Mouse (Mus musculus) heart, postnatal 0 days (tissue): ENCODE results near the gene Cstf2. TPM values are rescaled to one million over a fixed set of nuclear protein-coding genes. Genes with fewer than 3 reads are reported as not detected.

Experiments
- ATAC-seq: fragments of 200-750 bp; cut with Nextera tagmentation; 2 replicates; pipeline ENCODE4 v1.8.0; 2017; ENCODE audit warnings: low read depth, moderate number of reproducible peaks, moderate library complexity; ENCODE audit not compliant: insufficient read depth
- DNase-seq: peaks from one replicate; pipeline ENCODE4 v3.0.0-alpha.2; 2016; ENCODE audit warnings: low spot score
- H3K27ac ChIP-seq: fragments of 300-500 bp; sonication (generic); 2 replicates; pipeline ENCODE4 v1.5.1; 2014; ENCODE audit warnings: low read depth, mild to moderate bottlenecking
- H3K27me3 ChIP-seq: fragments of 300-500 bp; sonication (generic); 2 replicates; pipeline ENCODE4 v1.6.1; 2014; ENCODE audit warnings: low read length, mixed read lengths; ENCODE audit not compliant: control insufficient read depth, insufficient read depth
- H3K36me3 ChIP-seq: fragments of 300-500 bp; sonication (generic); replicated peaks from 2 replicates; pipeline ENCODE4 v1.6.1; 2014; ENCODE audit warnings: low read length, mixed read lengths; ENCODE audit not compliant: control insufficient read depth, insufficient read depth
- H3K4me1 ChIP-seq: fragments of 300-500 bp; sonication (generic); 2 replicates; pipeline ENCODE4 v1.6.1; 2014; ENCODE audit warnings: antibody characterized with exemption; ENCODE audit not compliant: control insufficient read depth, insufficient read depth
- H3K4me2 ChIP-seq: fragments of 300-500 bp; sonication (generic); 2 replicates; pipeline ENCODE4 v1.6.1; 2014; ENCODE audit warnings: low read depth, mild to moderate bottlenecking, low read length, moderate library complexity
- H3K4me3 ChIP-seq: fragments of 300-500 bp; sonication (generic); 2 replicates; pipeline ENCODE4 v1.5.1; 2014; ENCODE audit warnings: low read depth, low read length
- H3K9ac ChIP-seq: fragments of 300-500 bp; sonication (generic); replicated peaks from 2 replicates; pipeline ENCODE4 v1.6.1; 2014; ENCODE audit warnings: low read depth, low read length, mixed read lengths
- H3K9me3 ChIP-seq: fragments of 300-500 bp; sonication (generic); replicated peaks from 2 replicates; pipeline ENCODE4 v1.6.1; 2016; ENCODE audit warnings: low read length; ENCODE audit not compliant: control insufficient read depth
- CTCF ChIP-seq: IDR thresholded peaks from 2 replicates; pipeline ENCODE4 v1.5.1; 2016; ENCODE audit warnings: antibody characterized with exemption, control low read depth, low read depth
- EP300 ChIP-seq: IDR thresholded peaks from 2 replicates; pipeline ENCODE4 v1.6.1; 2016; ENCODE audit warnings: antibody characterized with exemption, low read depth
- WGBS: fragments of 180-500 bp; shearing (Covaris S2); extraction: QIAGEN DNeasy Blood & Tissue Kit; methylation state at CpG from one replicate; pipeline ENCODE4 v1.1.7; 2014; 5-methylcytosine and 5-hydroxymethylcytosine counted together
- polyA plus RNA-seq: library from polyadenylated mRNA; unstranded; fragments of >200 nt; fragmentation: Nextera tagmentation; extraction: Ambion mirVana; gene quantifications from 2 replicates; pipeline ENCODE4 v1.2.1, GENCODE M21; 2015
- total RNA-seq: library from RNA; depleted of rRNA; stranded (reverse); fragments of >200 nt; gene quantifications from 2 replicates; pipeline ENCODE4 v1.2.3, GENCODE M21; 2014; ENCODE audit warnings: low replicate concordance

Cstf2 gene
- total and polyA plus RNA-seq, 2 experiments from 2014 or later = 12.3 to 15.3 TPM

DNA sequence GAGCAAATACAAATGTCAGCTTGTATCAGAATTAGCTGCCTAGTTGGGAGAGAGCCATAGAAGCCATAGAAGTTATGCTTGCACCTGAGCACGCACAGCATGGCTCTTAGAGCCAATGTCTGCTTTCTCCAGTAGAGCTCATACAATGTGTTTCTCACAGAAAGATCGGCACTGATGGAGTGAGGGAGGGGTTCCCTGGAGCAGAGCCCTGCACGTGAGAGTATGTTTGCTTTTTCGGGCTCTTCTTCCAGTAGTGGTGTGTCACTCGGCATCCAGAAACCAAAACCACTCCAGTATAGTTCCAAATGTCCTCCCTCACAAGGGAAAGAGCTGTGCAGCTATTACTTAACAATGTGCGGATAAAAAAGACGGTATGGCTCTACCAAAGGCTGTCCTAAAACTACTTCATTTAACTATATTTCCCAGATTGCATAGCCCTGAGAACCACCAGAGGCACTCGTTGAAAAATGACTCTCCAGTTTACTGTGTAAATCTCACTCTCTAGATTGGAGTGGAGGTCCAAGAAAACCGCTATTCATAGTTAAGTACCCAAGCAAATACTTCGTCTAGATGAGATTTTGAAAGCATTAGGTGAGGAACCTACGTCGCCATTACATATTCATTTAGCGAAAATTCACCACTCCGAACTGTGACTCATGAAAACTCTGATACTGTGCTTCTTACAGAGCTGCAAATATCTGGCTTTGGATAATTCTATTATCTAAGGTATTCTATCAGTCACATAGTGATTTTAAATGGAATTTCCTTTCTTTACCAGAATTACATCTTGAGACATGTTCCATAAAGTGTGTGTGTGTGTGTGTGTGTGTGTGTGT, 729 bp upstream of the Cstf2 start:
- ATAC-seq = 0 out of 2 replicates have a peak, but pooled peaks have one; percentile 1
- 63% methylated on average over 14 of the region's 14 CpGs for WGBS
- no peaks in the 10 kb centered on the region for H3K9me3 ChIP-seq
- no peak for DNase-seq
- no peak overlapping the region for H3K9ac ChIP-seq
- no peaks in the 10 kb centered on the region for H3K27me3 ChIP-seq
- H3K27ac ChIP-seq = no peak overlapping the region
- TF ChIP-seq CTCF = no peak
- no peak for TF ChIP-seq EP300
- H3K4me2 ChIP-seq = peak overlapping the region; percentile 50
- H3K36me3 ChIP-seq = peaks cover 13% of the 10 kb centered on the region; the same call in 1 of the 2 replicates
- peak overlapping the region; percentile 58 for H3K4me3 ChIP-seq
- H3K4me1 ChIP-seq = no peaks in the 10 kb centered on the region

DNA sequence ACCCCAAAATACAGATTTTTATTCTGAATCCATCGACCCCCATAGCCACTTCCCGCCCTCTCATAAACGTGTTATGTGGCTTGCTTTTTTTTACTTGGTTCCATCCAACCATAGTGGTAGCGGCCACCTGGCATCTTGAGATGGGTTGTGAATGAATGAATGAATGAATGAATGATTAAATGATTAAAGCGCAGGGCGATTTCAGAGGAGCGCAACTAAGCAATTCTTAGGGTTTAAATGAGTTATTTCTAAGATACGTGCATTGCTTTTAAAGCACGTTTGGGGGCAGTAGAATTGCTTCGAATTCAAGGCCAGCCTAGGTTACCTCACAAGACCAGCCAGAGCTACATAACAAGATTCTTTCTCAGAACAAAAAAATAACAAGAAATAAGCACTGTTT, 777 bp downstream of the Cstf2 start:
- no peak for DNase-seq
- Histone ChIP-seq H3K4me1 (no peaks in the 10 kb centered on the region), H3K27me3 (no peaks in the 10 kb centered on the region), H3K4me2 (peak overlapping the region; percentile 65), H3K27ac (peak overlapping the region; percentile 84; the same call in 1 of the 2 replicates), H3K9me3 (no peaks in the 10 kb centered on the region), H3K9ac (peak overlapping the region; percentile 59), H3K36me3 (peaks cover 13% of the 10 kb centered on the region; the same call in 1 of the 2 replicates), H3K4me3 (peak overlapping the region; percentile 58)
- no peak for ATAC-seq
- TF ChIP-seq CTCF (no peak), EP300 (no peak)
- 14% methylated on average over 10 of the region's 10 CpGs for WGBS

DNA sequence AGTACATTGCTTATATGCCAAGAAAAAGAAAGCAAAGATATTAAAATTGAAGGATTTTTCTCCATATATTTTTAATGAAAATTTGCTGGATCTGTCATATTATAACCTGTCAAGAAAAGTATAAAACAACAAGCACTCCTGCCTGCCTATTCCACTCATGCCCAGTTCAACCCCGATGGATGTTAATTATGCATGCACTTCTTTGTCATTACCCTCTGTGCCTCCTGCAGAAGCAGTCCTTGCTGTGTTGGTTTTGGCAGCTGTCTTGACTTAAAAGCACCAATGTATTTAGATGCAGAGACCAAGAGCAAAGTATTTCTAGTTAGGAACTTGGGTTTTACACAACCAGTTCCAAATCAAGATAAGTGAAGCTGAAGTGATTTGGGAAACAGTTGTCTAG, 26.5 kb downstream of the Cstf2 start:
- H3K27me3 ChIP-seq = no peaks in the 10 kb centered on the region
- no peak overlapping the region for H3K9ac ChIP-seq
- H3K4me1 ChIP-seq = no peaks in the 10 kb centered on the region
- peaks cover 16% of the 10 kb centered on the region; the same call in 1 of the 2 replicates for H3K36me3 ChIP-seq
- 83% methylated on average over 1 of the region's 1 CpGs for WGBS
- TF ChIP-seq CTCF = no peak
- no peak for TF ChIP-seq EP300
- no peak for DNase-seq
- no peak overlapping the region for H3K27ac ChIP-seq
- ATAC-seq = no peak
- no peak overlapping the region for H3K4me2 ChIP-seq
- no peaks in the 10 kb centered on the region for H3K9me3 ChIP-seq
- no peak overlapping the region for H3K4me3 ChIP-seq

DNA sequence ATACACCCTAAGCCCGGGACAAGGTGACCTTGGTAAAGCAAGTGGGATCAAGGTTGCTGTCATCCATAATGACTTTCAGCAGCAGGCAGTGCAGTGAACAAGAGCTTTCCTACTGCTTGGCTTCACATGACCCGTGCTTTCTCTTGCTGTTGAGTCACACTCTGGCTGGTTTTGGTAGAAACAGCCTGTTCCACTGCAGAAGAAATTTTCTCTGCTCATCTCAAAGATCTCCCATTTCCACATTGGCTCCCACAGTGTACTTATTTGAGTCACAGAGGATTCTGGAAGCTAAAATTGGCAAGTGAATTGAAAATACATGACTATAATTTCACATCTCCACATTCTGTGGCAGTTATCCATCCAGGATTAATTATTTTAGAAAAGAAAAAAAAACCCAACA, 43.7 kb downstream of the Cstf2 start:
- Histone ChIP-seq H3K27ac (no peak overlapping the region), H3K4me3 (no peak overlapping the region), H3K9me3 (no peaks in the 10 kb centered on the region), H3K9ac (no peak overlapping the region), H3K27me3 (no peaks in the 10 kb centered on the region), H3K4me1 (no peaks in the 10 kb centered on the region), H3K4me2 (no peak overlapping the region), H3K36me3 (no peaks in the 10 kb centered on the region)
- TF ChIP-seq CTCF (no peak), EP300 (no peak)
- DNase-seq = no peak
- no peak for ATAC-seq
- 54% methylated on average over 2 of the region's 2 CpGs for WGBS

DNA sequence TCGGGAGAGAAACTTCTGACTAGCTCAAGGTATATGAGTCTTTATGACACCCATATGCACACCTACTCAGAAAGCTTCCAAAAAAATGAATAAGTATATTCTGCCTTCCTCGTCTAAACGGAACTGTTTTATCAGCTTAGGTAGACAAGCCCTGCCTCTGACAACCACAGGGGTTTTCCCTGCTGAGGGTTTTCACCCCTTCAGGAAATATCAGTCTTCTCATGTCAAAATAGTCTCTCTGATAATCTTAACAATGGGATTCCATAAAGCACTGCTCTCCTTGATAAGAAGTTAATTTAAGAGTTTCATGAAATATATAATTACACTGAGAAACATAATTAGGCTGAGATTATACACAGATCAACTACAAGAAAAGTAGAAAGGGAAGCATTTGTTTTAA, 52.8 kb downstream of the Cstf2 start:
- Histone ChIP-seq H3K9ac (no peak overlapping the region), H3K4me1 (no peaks in the 10 kb centered on the region), H3K9me3 (no peaks in the 10 kb centered on the region), H3K27ac (no peak overlapping the region), H3K4me3 (no peak overlapping the region), H3K27me3 (no peaks in the 10 kb centered on the region), H3K4me2 (no peak overlapping the region), H3K36me3 (no peaks in the 10 kb centered on the region)
- 48% methylated on average over 3 of the region's 3 CpGs for WGBS
- ATAC-seq (no peak), DNase-seq (no peak)
- TF ChIP-seq EP300 (no peak), CTCF (no peak)

DNA sequence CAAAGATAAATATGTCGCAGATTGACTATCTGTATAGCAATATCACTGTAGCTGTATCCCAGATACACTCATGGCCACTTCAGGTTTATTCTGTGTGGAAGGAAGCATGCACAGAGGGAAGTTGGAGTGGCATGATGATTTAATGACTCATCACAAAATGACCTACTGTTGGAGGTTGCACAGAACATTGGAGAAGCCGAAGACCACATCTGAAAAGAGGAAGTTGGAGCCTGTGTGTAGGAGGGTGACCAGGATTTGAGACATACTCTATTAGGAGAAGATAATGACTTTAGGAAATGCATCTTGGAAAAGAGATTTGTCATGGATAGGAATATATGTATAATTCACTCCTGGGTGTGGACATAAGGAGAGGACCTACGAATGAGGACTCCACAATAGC, 57.4 kb downstream of the Cstf2 start:
- TF ChIP-seq CTCF = no peak
- TF ChIP-seq EP300 = no peak
- WGBS = 43% methylated on average over 3 of the region's 3 CpGs
- H3K9ac ChIP-seq = no peak overlapping the region
- H3K4me2 ChIP-seq = no peak overlapping the region
- H3K27ac ChIP-seq = no peak overlapping the region
- H3K4me3 ChIP-seq = no peak overlapping the region
- no peak for DNase-seq
- H3K27me3 ChIP-seq = no peaks in the 10 kb centered on the region
- no peaks in the 10 kb centered on the region for H3K4me1 ChIP-seq
- no peak for ATAC-seq
- H3K9me3 ChIP-seq = no peaks in the 10 kb centered on the region
- H3K36me3 ChIP-seq = no peaks in the 10 kb centered on the region
